Mouse (Mus musculus): Measurements from ENCODE around the gene Camk2g. TPM values are rescaled to one million over a fixed set of nuclear protein-coding genes. Genes with fewer than 3 reads are reported as not detected.

Camk2g gene
- total RNA-seq, 2 experiments from 2014 or later: 322 to 378 TPM

GRCm38 (mm10) chr14:20753792-20754191 lies 40.1 kb downstream of the Camk2g start:
- DNase-seq (ENCODE audit: low spot score in 2 of 2): no peak
- intact Hi-C loops (cut with DNase I): no loop called here

- intact Hi-C loops (cut with DNase I): no loop called here
- no peak for DNase-seq (ENCODE audit: low spot score in 2 of 2)
These were observed 43.4 kb downstream of the Camk2g start for GRCm38 (mm10) chr14:20750503-20750902.

- intact Hi-C loops (cut with DNase I): no loop called here
- no peak for DNase-seq (ENCODE audit: low spot score in 2 of 2)
These were observed 44.3 kb downstream of the Camk2g start for GRCm38 (mm10) chr14:20749494-20750051.

- intact Hi-C loops (cut with DNase I): no loop called here
- no peak for DNase-seq (ENCODE audit: low spot score in 2 of 2)
These were observed 45.5 kb downstream of the Camk2g start for GRCm38 (mm10) chr14:20748388-20748787.

- intact Hi-C loops (cut with DNase I): no loop called here
These were observed 47.0 kb downstream of the Camk2g start for GRCm38 (mm10) chr14:20746935-20747334.

GRCm38 (mm10) chr14:20743614-20744013 lies 50.3 kb downstream of the Camk2g start:
- DNase-seq (ENCODE audit: low spot score in 2 of 2): no peak
- intact Hi-C loops (cut with DNase I): no loop called here

More at GRCm38 (mm10) chr14:20746935-20747334, 47.0 kb downstream of the Camk2g start:
- DNase-seq (ENCODE audit: low spot score in 2 of 2): no peak

- intact Hi-C loops (cut with DNase I): no loop called here
These were observed 52.6 kb downstream of the Camk2g start for GRCm38 (mm10) chr14:20741301-20741700.

GRCm38 (mm10) chr14:20738511-20738910 lies 55.4 kb downstream of the Camk2g start:
- intact Hi-C loops (cut with DNase I): no loop called here
- DNase-seq (ENCODE audit: low spot score in 2 of 2): no peak

More at GRCm38 (mm10) chr14:20741301-20741700, 52.6 kb downstream of the Camk2g start:
- DNase-seq (ENCODE audit: low spot score in 2 of 2): no peak

GRCm38 (mm10) chr14:20737306-20737705 lies 56.6 kb downstream of the Camk2g start:
- DNase-seq (ENCODE audit: low spot score in 2 of 2): peak; percentile 32 to 53
- intact Hi-C loops (cut with DNase I): no loop called here

- intact Hi-C loops (cut with DNase I): no loop called here
- no peak for DNase-seq (ENCODE audit: low spot score in 2 of 2)
These were observed 57.9 kb downstream of the Camk2g start for GRCm38 (mm10) chr14:20735892-20736390.

- DNase-seq (ENCODE audit: low spot score in 2 of 2): no peak
- intact Hi-C loops (cut with DNase I): no loop called here
These were observed 58.8 kb downstream of the Camk2g start for GRCm38 (mm10) chr14:20735052-20735451.

GRCm38 (mm10) chr14:20733952-20734774 lies 59.7 kb downstream of the Camk2g start, which contains the start of gene Ndst2:
TSS of gene Ndst2 (minus strand) at chr14:20734562.
- intact Hi-C loops (cut with DNase I): loop anchor here (5.0 kb wide), 1 partner anchor 58 kb away; the partner anchor contains the start of gene Camk2g
- DNase-seq (ENCODE audit: low spot score in 2 of 2): peak; percentile 84 to 88

- DNase-seq (ENCODE audit: low spot score in 2 of 2): no peak
- intact Hi-C loops (cut with DNase I): loop anchor here (5.0 kb wide), 1 partner anchor 59 kb away; the partner anchor contains the start of gene Camk2g
These were observed 60.6 kb downstream of the Camk2g start for GRCm38 (mm10) chr14:20733041-20733951.

- intact Hi-C loops (cut with DNase I): loop anchor here (5.0 kb wide), 1 partner anchor 61 kb away; the partner anchor contains the start of gene Camk2g
- DNase-seq (ENCODE audit: low spot score in 2 of 2): no peak
These were observed 62.9 kb downstream of the Camk2g start for GRCm38 (mm10) chr14:20730853-20731602.

GRCm38 (mm10) chr14:20729871-20730270 lies 64.0 kb downstream of the Camk2g start:
- intact Hi-C loops (cut with DNase I): loop anchor here (5.0 kb wide), 1 partner anchor 62 kb away; the partner anchor contains the start of gene Camk2g
- DNase-seq (ENCODE audit: low spot score in 2 of 2): no peak

GRCm38 (mm10) chr14:20725660-20726339 lies 68.1 kb downstream of the Camk2g start:
- intact Hi-C loops (cut with DNase I): no loop called here
- no peak for DNase-seq (ENCODE audit: low spot score in 2 of 2)

- DNase-seq (ENCODE audit: low spot score in 2 of 2): peak; percentile 57 to 73
- intact Hi-C loops (cut with DNase I): no loop called here
These were observed 69.8 kb downstream of the Camk2g start for GRCm38 (mm10) chr14:20724043-20724442.

- DNase-seq (ENCODE audit: low spot score in 2 of 2): no peak
- intact Hi-C loops (cut with DNase I): no loop called here
These were observed 70.9 kb downstream of the Camk2g start for GRCm38 (mm10) chr14:20723006-20723405.

Measured in left cerebral cortex, postnatal 36 days (tissue).